Mouse (Mus musculus): Measurements from ENCODE around the gene Mrpl16.

DNA sequence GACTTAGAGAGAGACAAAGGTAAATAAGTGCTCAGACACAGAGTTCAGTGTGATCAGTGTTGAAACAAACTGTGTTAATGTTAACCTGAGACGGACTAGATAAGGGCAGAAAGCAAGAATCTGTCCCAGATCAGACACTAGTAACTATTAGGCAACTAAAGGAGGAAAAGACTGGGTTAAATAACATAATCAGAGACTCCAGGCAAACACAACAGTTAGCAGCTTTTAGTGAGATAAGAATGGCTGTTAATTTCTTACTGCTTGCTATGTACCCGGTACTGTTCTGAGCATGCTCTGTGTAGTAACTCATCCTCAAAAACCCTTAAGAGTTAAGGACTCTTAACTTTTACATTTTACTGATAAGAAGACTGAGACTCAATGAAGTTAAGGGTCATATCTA, 44.3 kb upstream of the Mrpl16 start:
- TF ChIP-seq POLR2A (IDR thresholded peaks at IDR 0.05; ENCODE audit: control insufficient read depth, low read depth, low read length) = no peak
- TF ChIP-seq CTCF (IDR thresholded peaks at IDR 0.05; ENCODE audit: control insufficient read depth, insufficient read depth, insufficient replicate concordance, low read depth, low read length) = no peak
